Mouse (Mus musculus) common myeloid progenitor, adult 5-6 weeks (primary cell): Measurements from ENCODE around the gene Map1lc3b. TPM values are rescaled to one million over a fixed set of nuclear protein-coding genes. Genes with fewer than 3 reads are reported as not detected.

Source experiments
- total RNA-seq: library from RNA; stranded (forward); fragments of 200-1000, 187-1606 nt; gene quantifications from 2 replicates; pipeline ENCODE4 v1.2.3, GENCODE M21; 2017

Map1lc3b gene
- total RNA-seq, 1 experiment from 2014 or later = 86.6 TPM

Other genes with a start within 250 kb of the Map1lc3b start
- not detected in 2 replicates for gene 1700018B08Rik, start 46.0 kb upstream of the Map1lc3b start, total RNA-seq
- 6.8 and 8.8 TPM in 2 replicates for gene Fbxo31, start 11.6 kb upstream of the Map1lc3b start, total RNA-seq
- 0.23 TPM in 1 of 2 replicates, not detected in the other for gene Zcchc14, start 62.5 kb downstream of the Map1lc3b start, total RNA-seq
- gene Jph3, start 139.3 kb downstream of the Map1lc3b start, total RNA-seq = not detected in 2 replicates
- gene Klhdc4, start 239.2 kb downstream of the Map1lc3b start, total RNA-seq = 24.4 and 33.7 TPM in 2 replicates